Mouse (Mus musculus) erythroblast, embryonic 14.5 days (primary cell): ENCODE measurements at regions not wholly inside any gene's neighbourhood (a gene's known extent, or its start where the extent isn't known, plus 50 kb on each side); places are given as distances from the start of the nearest gene placed in this dataset.

Experiments used
- GATA1 ChIP-seq: IDR thresholded peaks from 2 replicates; pipeline ENCODE4 v1.6.1; 2012; ENCODE audit warnings: low read length, inconsistent platforms, mixed read lengths
- TAL1 ChIP-seq: IDR thresholded peaks from 3 replicates; pipeline ENCODE4 v1.6.1; 2012; ENCODE audit warnings: low read length, inconsistent platforms, mixed read lengths

DNA sequence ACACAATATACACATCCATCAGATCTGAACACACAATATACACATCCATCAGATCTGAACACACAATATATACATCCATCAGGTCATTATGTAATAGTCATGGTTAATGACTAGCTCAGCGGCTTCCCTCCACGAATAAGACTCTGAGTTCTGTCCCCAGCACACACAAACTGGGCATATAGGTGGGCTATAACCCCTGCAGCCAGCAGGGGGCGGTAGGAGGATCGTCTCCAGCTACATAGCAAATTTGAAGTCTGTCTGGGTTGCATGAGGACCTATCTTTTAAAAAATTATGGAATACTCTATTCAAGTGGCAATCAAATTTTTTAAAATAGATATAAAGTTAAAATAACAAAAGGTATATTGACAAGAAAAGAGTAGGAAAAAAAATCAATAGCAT is 86.6 kb upstream of the Ercc4 start:
- TF ChIP-seq GATA1 (no peak), TAL1 (no peak)
